Mouse (Mus musculus) layer of hippocampus, adult 11-12 months (tissue): ENCODE data around the gene Glo1.
"Not testable (repeated sequence)": the region's sequence is repeated elsewhere in the genome, so short reads cannot be mapped to it uniquely, and the experiment has no call there.

Source experiments
- DNase-seq: peaks from one replicate; pipeline ENCODE4 v3.0.0; 2022; ENCODE audit warnings: low spot score

Gene Glo1

DNA sequence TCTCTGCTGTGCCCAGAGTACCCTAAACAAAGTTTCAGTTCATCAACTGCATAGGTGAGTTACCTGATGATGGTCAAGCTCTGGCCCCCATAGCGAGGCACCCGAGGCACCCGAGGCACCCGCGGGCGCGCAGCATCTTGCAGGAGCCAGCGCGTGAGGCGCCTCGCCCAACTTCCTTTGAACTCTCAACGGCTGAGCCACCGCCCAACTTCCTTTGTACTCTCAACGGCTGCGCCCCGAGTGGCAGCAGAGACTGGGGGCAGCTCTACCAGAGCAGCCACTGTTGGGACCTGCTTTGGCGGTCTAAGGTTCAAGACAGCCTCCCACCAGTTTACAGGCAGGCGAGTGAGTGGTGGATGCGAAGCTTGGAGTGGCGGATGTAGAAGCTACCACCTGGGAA is at the start of gene Glo1:
Gene Glo1, minus strand, starts transcription at position 153 of the 400 bp plus-strand sequence.
- DNase-seq, result not testable (repeated sequence)

DNA sequence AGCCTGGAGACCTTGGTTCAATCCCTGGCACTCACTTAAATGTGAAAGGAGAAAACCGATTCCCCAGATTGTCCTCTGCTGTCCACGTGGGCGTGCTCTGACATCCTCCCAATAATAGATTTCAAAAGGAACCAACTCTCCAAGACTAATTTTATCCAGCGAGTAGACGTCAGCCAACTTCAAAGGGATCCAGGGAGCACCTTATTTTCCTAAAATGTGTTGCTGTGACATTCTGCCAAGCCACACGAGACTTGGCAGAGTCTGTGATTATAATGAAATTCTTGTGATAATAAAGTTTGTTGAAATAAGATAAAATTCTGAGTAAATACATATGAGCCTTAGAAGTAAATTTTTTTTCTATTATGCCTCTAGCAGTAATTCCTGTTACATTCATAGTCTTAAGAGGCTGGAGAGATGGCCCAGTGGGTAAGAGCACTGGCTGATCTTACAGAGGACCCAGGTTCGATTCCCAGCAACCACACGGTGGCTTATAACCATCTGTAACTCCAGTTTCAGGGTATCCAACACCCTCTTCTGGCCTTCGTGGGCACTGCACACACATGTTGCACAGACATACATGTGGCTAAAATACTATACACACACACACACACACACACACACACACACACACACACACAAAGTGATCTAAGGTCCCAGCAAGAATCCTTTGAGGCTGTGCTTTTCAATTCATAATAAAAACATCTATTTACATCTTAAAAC is 48.5 kb upstream of the Glo1 start:
- DNase-seq, result no peak

DNA sequence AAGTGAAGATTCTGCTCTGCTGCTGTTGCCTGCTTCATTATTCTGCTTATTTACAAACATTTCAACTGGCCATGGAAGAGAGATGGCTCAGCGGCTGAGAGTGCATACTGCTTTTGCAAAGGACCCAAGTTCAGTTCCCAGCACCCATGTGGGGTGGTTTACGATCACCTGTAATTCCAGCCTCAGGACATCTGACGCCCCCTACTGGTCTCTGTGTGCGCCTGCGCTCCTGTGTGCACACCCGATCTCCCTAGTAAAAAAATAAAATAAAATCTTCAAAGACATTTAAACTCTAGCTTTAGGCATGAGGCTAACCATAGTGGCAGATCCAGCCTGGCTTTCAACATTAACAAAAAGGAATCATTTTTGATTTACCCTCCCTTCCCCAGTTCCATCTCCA is 46.4 kb upstream of the Glo1 start:
- DNase-seq, result no peak

DNA sequence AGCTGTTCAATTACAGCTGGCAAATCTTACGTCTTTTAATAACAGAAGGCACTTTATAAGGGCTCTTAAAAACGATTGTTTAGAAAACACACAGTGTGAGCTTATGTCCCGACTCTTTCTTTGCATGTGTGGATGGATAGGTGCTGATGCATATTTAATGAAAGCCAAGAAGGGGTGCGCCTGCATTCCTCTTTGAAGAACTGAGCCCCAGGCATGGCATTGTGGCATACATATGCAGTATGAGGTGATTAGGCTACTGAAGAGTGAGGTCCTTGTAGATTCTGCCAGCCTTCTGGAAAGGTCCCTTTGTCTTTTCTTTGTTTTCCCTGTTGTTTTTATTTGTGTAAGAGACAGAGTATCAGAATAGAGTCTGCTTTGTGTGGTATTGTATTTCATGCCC is 45.9 kb upstream of the Glo1 start:
- DNase-seq, result no peak

DNA sequence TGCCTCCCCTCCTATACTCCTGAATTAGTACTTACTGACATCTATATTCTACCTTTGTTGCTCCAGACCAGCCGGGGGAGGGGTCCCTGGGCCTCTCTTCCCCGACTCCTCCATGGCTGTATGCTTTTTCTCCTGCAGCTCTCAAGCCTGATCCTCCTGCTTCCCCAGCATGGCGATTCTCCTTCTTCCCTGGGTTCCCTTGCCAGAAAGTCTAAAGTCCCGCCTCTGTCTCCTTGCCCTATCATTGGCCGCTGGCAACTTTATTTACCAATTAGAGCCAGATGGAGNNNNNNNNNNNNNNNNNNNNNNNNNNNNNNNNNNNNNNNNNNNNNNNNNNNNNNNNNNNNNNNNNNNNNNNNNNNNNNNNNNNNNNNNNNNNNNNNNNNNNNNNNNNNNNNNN is 38.2 kb upstream of the Glo1 start:
- DNase-seq, result no peak

DNA sequence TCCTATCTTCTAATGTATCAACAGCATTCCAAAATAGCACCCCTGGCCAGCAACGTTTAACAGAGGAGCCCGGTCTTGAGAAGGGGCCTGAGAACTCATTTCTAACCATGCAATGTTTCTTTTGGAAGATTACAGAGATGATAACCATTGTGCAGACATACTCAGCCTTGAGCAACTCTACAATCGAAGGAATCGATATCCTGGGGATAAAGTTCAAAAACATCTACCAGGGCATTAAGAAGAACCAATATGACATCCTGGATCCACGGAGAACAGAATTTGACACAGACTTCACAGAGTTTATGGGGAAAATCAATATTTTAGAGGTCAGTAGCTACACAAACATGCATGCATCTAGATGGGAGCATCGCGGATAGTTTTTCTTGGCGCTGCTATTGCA is 36.5 kb upstream of the Glo1 start:
- DNase-seq, result no peak

DNA sequence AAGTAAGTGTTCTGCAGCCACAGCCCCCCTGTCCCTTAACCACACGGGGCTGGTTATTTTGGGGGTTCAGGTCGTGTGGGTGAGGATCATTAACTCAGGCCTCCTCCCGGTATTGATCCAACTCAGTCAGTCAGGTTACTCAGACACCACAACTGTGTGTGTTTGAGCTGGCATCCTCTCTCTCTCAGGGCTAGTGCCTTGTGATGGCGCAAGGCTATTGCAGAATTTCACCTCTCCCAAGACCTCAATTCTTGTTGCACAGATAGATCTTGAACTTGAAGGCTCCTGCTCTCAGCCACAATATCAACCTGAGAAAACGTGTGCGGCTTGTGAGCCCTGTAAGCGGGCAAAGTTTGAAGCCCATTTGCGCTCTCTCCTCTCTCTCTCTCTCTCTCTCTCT is 35.5 kb upstream of the Glo1 start:
- DNase-seq, result no peak

DNA sequence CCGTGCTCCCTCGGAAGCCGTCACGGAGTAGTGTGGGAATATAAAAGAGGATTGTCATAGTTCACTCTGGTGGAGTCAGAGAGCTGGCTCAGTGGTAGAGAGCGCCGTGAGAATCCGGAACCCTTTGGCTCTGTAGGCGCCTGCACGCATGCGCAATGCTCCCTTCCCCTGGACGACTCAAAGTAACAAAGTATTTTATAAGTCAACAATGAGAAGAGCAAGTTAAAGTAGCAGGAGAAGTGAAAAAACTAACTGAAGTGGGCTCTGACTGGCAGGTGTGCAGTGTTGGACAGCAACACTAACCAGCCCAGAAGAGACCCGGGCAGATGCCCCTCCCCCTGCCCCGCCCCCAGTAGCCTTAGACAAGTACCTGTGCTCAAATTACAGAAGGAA is 31.5 kb upstream of the Glo1 start:
- DNase-seq, result peak; percentile 84

DNA sequence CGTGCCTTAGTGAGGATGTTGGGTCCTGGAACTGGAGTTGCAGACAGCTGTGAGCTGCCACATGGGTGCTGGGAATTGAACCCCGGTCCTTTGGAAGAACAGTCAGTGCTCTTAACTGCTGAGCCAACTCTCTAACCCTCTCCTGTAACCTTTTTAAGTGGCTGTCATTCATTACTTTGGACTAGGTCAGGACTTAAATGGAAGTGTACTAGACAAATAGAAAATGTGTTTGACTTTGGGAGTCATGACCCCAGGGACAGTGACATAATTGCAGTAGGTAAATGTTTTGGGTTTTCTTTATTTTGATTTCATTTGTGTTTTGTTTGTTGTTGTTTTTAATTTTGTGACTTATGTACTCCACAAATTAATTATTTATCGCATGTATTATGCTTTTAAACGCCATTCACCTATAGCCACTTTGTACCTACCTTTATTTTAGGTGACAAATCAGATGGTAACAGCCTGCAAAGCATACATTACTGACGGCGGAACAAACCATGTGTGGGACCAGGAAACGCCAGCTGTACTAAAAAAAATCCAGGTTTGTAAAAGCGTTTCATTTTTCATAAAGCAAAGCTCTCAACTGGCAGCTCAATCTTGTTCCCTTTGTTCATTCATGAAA is 31.0 kb upstream of the Glo1 start:
- DNase-seq, result no peak

DNA sequence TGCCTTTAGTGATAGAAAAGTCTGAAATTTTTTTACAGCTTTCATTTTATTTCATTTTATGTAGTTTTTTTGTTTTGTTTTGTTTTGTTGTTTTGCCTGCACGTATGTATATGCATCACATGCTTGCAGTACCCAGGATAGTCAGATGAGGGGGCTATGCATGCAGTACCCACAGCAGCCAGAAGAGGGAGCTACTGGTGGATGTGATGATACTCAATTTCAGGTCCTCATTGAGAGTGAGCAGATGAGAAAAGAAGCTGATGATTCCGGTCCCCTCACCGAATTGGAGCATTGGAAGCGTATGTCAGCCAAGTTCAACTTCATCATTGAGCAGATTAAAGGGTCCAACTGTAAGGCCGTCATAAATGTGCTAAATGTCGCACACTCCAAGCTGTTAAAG is 26.3 kb upstream of the Glo1 start:
- no peak for DNase-seq

DNA sequence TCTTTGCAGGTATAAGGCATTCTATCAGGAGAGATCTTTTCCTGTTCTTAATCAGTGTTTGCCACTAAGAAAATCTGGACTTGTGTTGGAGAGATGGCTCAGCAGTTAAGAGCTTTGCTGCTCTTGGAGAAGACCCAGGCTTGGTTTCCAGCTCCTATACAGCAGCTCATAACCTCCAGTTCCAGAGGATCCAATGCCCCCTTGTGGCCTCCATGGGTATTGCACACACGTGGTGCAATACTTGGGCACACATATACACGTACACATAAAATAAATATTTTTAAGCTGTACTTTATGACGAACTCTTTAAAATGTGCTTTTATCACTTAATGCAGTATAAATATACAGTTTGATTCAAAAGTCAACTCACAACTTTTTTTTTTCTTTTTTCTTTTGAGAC is 22.1 kb upstream of the Glo1 start:
- DNase-seq, result no peak

DNA sequence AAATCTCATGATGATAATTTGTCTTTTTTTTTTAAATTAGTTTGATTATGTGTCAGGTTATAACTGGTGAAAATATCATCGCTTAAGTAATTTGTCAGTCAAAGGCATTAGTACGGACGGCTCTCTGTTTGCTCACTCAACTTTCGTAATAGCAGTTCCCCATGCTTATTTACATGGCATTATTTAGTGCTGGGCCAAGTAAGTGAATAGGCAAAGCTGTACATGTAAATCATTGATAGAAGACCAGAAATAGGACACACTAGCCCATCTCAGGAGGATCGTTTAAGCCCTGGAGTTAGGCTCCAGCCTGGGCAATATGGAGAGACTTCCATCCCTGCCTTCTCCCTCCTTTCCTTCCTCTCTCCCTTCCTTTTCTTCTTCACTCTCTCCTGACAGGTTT is 14.2 kb upstream of the Glo1 start:
- no peak for DNase-seq

DNA sequence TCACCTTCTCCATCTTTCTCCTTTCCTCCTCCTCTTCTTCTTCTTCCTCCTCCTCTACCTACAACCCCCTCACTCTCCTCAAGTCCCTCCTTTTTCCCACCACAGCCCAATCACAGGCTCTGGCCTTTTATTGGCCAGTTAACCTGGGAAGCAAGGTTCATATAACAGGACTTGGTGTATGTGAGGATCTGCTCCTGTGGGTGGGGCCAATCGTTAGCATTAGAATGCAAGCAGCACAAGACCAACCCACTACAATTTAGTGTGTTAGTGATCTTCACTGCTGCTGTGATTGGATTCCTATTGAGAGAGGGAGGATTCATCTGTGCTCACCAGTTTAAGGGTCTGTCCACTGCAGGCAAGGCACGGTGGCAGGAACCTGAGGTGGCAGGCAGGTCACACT is 12.3 kb upstream of the Glo1 start:
- no peak for DNase-seq

DNA sequence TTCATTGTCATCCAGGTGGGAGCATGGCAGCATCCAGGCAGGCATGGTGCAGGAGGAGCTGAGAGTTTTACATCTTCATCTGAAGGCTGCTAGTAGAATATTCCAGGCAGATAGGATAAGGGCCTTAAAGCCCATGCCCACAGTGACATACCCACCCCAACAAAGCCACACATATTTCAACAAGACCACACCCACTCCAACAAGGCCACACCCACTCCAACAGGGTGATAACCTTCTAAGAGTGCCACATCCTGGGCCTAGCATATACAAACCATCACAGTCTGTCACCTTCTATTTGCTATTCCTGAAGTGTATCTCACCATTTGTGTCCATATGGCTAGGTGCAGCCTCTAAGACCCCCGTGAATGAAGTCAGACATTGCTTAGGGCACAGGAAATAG is 11.0 kb upstream of the Glo1 start:
- DNase-seq, result no peak

DNA sequence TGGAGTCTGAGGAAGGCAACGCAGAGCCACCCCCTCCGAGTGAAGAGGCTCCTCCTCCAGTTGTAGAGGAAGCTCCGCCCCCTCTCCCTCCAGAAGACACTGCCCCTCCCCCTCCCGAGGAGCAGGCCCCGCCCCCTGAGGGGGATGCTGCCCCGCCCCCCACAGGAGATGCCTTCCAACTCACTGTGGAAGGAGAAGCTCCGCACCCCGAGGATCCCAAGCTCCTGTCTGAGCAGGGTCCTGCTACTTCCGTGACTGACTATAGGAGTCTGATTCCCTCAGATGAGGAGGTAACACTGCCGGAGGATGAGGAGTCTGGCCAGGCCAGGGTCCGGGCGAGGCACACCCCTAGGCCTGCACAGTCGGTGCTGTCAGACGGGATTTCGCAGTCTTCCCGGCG is 8.7 kb upstream of the Glo1 start:
- DNase-seq, result no peak

DNA sequence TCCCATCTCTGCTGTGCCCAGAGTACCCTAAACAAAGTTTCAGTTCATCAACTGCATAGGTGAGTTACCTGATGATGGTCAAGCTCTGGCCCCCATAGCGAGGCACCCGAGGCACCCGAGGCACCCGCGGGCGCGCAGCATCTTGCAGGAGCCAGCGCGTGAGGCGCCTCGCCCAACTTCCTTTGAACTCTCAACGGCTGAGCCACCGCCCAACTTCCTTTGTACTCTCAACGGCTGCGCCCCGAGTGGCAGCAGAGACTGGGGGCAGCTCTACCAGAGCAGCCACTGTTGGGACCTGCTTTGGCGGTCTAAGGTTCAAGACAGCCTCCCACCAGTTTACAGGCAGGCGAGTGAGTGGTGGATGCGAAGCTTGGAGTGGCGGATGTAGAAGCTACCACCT is 2.5 kb downstream of the Glo1 start, which contains the start of gene Dnah8:
Gene Dnah8, plus strand, starts transcription at position 223 of the 400 bp plus-strand sequence.
- DNase-seq, result not testable (repeated sequence)

DNA sequence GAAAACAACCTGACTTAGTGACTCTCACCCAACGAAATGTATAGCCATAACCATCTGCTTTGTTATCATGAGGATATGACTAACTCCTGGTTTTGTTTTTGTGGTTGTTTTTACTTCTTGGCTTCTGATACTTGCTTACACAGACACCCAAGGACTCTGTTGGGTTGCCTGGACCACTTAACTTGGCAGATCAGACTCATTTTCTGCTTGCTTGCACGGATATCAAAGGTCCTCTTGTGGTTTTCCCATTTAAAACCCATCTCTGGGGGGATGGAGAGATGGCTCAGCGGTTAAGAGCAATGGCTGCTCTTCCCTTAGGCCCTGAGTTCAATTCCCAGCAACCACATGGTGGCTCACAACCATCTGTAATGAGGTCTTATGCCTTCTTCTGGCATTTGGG is 3.5 kb downstream of the Glo1 start:
- DNase-seq, result no peak

DNA sequence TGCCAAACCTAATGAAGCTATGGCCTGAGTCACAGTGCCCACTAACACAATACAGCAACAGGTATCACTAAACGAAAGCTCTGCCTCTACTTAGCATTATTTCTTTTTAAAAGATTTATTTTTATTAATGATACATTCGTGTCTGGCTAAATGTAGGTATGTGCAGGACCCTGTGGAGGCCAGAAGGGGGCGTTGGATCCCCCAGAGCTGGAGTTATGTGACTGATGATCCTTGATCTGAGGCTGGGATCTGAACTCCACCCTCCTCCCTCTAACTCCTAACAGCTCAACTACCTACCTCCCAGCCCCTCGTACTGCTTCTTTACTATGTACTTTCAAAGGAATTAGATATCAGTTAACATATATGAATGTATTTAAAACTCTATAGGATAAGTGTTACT is 5.2 kb downstream of the Glo1 start:
- DNase-seq, result no peak

DNA sequence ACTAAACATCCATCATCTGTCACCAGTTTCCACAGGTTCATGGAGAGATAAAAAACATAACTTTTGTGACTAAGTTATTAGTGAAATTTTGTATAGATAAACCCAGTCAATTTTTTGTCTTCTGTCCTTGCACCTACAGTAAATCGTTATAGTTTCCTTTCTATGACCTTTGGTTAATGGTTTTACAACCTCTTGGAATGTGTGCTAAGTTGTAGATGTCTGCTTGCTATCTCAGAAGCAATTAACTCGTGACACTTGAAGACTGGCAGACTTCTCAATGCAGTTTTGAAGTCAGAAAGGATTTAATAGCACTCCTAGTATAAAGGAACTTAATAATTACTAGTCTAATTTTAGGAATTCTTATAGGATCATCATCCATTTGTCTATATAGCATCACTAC is 6.1 kb downstream of the Glo1 start:
- no peak for DNase-seq

DNA sequence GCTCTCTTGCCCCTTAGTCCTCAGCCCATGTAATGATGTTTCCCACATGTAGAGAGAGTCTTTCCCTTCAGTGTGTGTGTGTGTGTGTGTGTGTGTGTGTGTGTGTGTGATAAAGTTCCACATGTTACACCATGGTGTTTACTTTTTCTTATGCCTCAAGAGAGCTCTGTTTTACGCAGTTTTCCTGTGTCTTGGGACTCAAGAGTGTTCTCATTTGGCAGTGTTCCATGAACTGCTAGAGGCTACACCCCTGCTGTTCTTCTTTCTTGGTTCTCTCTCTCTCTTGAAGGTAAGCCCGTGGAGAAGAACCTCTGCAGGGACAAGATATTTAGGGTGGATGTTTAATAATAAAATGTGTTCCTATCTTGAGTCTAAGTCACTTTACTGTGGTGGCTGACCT is 7.5 kb downstream of the Glo1 start:
- DNase-seq, result no peak

DNA sequence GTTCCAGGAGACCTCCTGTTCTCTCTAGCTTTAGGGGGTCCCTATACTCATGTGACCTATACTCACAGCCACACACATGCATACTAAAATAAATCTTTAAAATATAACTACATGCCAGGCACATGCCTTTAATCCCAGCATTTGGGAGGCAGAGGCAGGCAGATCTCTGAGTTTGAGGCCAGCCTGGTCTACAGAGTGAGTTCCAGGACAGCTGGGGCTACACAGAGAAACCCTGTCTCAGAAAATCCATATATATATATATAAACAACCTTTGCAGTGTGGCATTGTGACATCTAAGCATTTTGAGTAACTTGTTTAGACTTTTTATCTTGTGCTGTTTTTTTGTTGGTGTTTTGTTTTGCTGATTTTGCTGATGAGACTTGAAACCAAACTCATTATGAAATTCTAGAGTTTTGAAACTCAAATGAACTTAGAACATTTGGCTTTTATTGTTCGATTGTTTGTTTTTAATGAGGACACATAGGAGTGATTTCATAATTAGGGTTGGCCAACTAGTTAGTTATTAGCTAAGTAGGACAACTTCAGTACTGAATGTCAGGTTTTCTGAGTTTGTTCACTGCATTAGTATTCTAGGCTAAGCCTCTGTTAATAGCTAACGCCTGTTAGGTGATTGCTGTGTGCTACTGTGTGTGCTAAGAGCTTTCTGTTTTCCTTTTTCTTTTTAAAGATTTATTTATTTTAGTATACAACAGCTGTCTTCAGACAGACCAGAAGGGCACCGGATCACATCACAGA is 8.4 kb downstream of the Glo1 start:
- DNase-seq, result no peak

DNA sequence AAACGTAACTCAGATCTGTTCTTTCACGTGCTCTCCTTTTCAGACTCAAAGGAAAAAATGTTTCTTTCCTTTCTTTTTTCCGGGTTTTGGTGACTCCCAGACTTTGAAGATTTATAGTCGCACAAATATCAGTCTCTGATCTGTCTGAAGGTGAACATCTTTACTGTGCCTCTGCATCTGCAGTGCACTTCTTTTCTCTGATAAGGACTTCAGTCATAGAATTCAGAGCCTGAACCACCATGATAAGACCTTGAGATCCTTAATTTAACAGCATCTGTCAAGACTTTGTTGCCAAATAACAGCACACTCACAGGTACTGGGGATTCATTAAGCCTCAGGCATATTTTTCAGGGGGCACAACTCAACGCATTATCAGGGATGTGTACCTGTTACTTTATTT is 10.5 kb downstream of the Glo1 start:
- DNase-seq, result no peak

DNA sequence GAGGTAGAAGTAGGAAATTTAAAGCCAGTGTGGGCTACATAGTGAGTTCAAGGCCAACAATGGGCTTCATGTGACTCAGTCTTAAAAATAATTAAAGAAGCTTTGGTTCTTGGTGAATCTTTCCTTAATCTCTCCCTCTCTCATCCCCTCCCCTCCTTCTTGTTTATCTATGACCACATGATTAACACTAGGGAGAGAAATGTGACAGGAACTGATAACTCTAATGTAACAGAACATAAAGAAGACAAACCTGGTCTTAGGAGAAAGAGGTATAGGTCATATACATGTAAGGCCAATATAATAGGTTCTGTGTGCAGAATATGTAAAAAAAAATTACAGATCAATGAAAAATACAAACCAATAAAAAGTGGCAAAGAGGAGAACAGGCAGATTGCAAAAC is 13.3 kb downstream of the Glo1 start:
- no peak for DNase-seq
